Mouse (Mus musculus) urinary bladder, postnatal 10 days (tissue): ENCODE results near the gene Strada.

Experiments
- DNase-seq: peaks from one replicate; pipeline ENCODE4 v3.0.0; 2022; ENCODE audit warnings: low spot score

The Strada gene

GRCm38 (mm10) chr11:106187326-106187725 is 14.6 kb downstream of the Strada start:
- no peak for DNase-seq

- DNase-seq = no peak
Measured at GRCm38 (mm10) chr11:106180449-106180801, 21.5 kb downstream of the Strada start.

GRCm38 (mm10) chr11:106179711-106180448 is 22.1 kb downstream of the Strada start:
- DNase-seq = no peak

GRCm38 (mm10) chr11:106178036-106178782 is 23.8 kb downstream of the Strada start:
- DNase-seq = no peak

- no peak for DNase-seq
Measured at GRCm38 (mm10) chr11:106176372-106176771, 25.6 kb downstream of the Strada start.

GRCm38 (mm10) chr11:106175081-106175480 is 26.9 kb downstream of the Strada start:
- no peak for DNase-seq

- DNase-seq = no peak
Measured at GRCm38 (mm10) chr11:106174372-106174771, 27.6 kb downstream of the Strada start.

- no peak for DNase-seq
Measured at GRCm38 (mm10) chr11:106173228-106173627, 28.7 kb downstream of the Strada start.

- DNase-seq = no peak
Measured at GRCm38 (mm10) chr11:106170807-106171206, 31.2 kb downstream of the Strada start.

- DNase-seq = no peak
Measured at GRCm38 (mm10) chr11:106167435-106167834, 34.5 kb downstream of the Strada start.

GRCm38 (mm10) chr11:106164601-106165180 is 37.3 kb downstream of the Strada start:
- DNase-seq = no peak

GRCm38 (mm10) chr11:106163546-106163945 is 38.4 kb downstream of the Strada start:
- no peak for DNase-seq

- no peak for DNase-seq
Measured at GRCm38 (mm10) chr11:106162237-106162636, 39.7 kb downstream of the Strada start.

GRCm38 (mm10) chr11:106160841-106161721 is 40.9 kb downstream of the Strada start, which contains the start of the genes Gm10840 and Limd2:
TSS of gene Gm10840 (plus strand) at chr11:106160850.
TSS of gene Limd2 (minus strand) at chr11:106160860.
- no peak for DNase-seq

- no peak for DNase-seq
Measured at GRCm38 (mm10) chr11:106159921-106160840, 41.8 kb downstream of the Strada start.

- no peak for DNase-seq
Measured at GRCm38 (mm10) chr11:106159216-106159920, 42.6 kb downstream of the Strada start.

GRCm38 (mm10) chr11:106158930-106159215 is 43.1 kb downstream of the Strada start:
- no peak for DNase-seq

- no peak for DNase-seq
Measured at GRCm38 (mm10) chr11:106158081-106158929, 43.7 kb downstream of the Strada start.

- DNase-seq = no peak
Measured at GRCm38 (mm10) chr11:106157154-106157553, 44.8 kb downstream of the Strada start.
